Mouse (Mus musculus) brain, embryonic 14.5 days (tissue): ENCODE data around the gene Rnf208. TPM values are rescaled to one million over a fixed set of nuclear protein-coding genes. Genes with fewer than 3 reads are reported as not detected.

ENCODE experiments used
- DNase-seq: peaks from one replicate; pipeline ENCODE4 v3.0.0-alpha.2; 2011; ENCODE audit warnings: low read depth
- CTCF ChIP-seq: fragments of 200-500 bp; IDR thresholded peaks from 2 replicates; pipeline ENCODE4 v1.5.1; 2012; ENCODE audit warnings: inconsistent platforms, mild to moderate bottlenecking, moderate library complexity, borderline replicate concordance; ENCODE audit not compliant: insufficient read depth, insufficient read length; ENCODE audit errors: extremely low read depth
- POLR2A ChIP-seq: fragments of 200-500 bp; IDR thresholded peaks from 2 replicates; pipeline ENCODE4 v1.6.1; 2012; ENCODE audit warnings: mild to moderate bottlenecking, inconsistent platforms, borderline replicate concordance; ENCODE audit not compliant: poor library complexity, insufficient read depth, insufficient read length, severe bottlenecking; ENCODE audit errors: extremely low read depth
- polyA plus RNA-seq: library from polyadenylated mRNA; depleted of rRNA; stranded (reverse); fragments of >200 nt; gene quantifications from 2 replicates; pipeline ENCODE4 v1.2.3, GENCODE M21; 2012

The Rnf208 gene
- polyA plus RNA-seq, 1 experiment, result 148 TPM

GRCm38 (mm10) chr2:25226864-25227263 lies 15.2 kb upstream of the Rnf208 start:
- DNase-seq, result no peak
- TF ChIP-seq CTCF, result no peak
- no peak for TF ChIP-seq POLR2A

GRCm38 (mm10) chr2:25227406-25227805 lies 14.6 kb upstream of the Rnf208 start:
- TF ChIP-seq CTCF (no peak), POLR2A (no peak)
- DNase-seq, result no peak

- peak; percentile 93 for DNase-seq
- TF ChIP-seq CTCF, result peak; percentile 83
- TF ChIP-seq POLR2A, result no peak
These were observed 13.6 kb upstream of the Rnf208 start for GRCm38 (mm10) chr2:25228431-25228889.

GRCm38 (mm10) chr2:25228995-25229530 lies 13.0 kb upstream of the Rnf208 start:
- no peak for DNase-seq
- TF ChIP-seq CTCF (no peak), POLR2A (no peak)

GRCm38 (mm10) chr2:25229582-25229981 lies 12.5 kb upstream of the Rnf208 start:
- no peak for DNase-seq
- TF ChIP-seq CTCF, result no peak

GRCm38 (mm10) chr2:25230581-25230980 lies 11.5 kb upstream of the Rnf208 start:
- DNase-seq, result no peak
- TF ChIP-seq CTCF, result no peak
- TF ChIP-seq POLR2A, result no peak

GRCm38 (mm10) chr2:25231038-25231437 lies 11.0 kb upstream of the Rnf208 start:
- DNase-seq, result no peak
- no peak for TF ChIP-seq CTCF
- TF ChIP-seq POLR2A, result no peak

GRCm38 (mm10) chr2:25233421-25233820 lies 8.6 kb upstream of the Rnf208 start:
- no peak for TF ChIP-seq CTCF
- no peak for TF ChIP-seq POLR2A
- DNase-seq, result no peak

- TF ChIP-seq CTCF, result no peak
- TF ChIP-seq POLR2A, result no peak
- no peak for DNase-seq
These were observed 8.0 kb upstream of the Rnf208 start, which contains the start of gene Slc34a3 for GRCm38 (mm10) chr2:25234050-25234449. Gene Slc34a3, minus strand, starts transcription at chr2:25234364.

- no peak for TF ChIP-seq CTCF
- TF ChIP-seq POLR2A, result no peak
- no peak for DNase-seq
These were observed 7.4 kb upstream of the Rnf208 start for GRCm38 (mm10) chr2:25234551-25235220.

GRCm38 (mm10) chr2:25236614-25237013 lies 5.4 kb upstream of the Rnf208 start, which contains the start of gene Rnf224:
Gene Rnf224, minus strand, starts transcription at chr2:25236787.
- DNase-seq, result no peak
- TF ChIP-seq POLR2A (no peak), CTCF (no peak)

GRCm38 (mm10) chr2:25237522-25237921 lies 4.5 kb upstream of the Rnf208 start:
- DNase-seq, result no peak
- TF ChIP-seq POLR2A, result no peak
- no peak for TF ChIP-seq CTCF

GRCm38 (mm10) chr2:25238106-25238505 lies 3.9 kb upstream of the Rnf208 start:
- no peak for TF ChIP-seq CTCF
- no peak for TF ChIP-seq POLR2A
- DNase-seq, result no peak
